Mouse (Mus musculus): ENCODE measurements around the gene Car12.

- TF ChIP-seq CTCF (IDR thresholded peaks at IDR 0.05; ENCODE audit: low read depth) (no peak), EP300 (IDR thresholded peaks at IDR 0.05; ENCODE audit: low read depth) (no peak)
Measured at GRCm38 (mm10) chr9:66673771-66674170, 39.7 kb upstream of the Car12 start.
